Mouse (Mus musculus) cerebellum, adult 9-11 months (tissue): ENCODE measurements at regions not wholly inside any gene's neighbourhood (a gene's known extent, or its start where the extent isn't known, plus 50 kb on each side); places are given as distances from the start of the nearest gene placed in this dataset.

Experiments
- DNase-seq: peaks from one replicate; pipeline ENCODE4 v3.0.0; 2022

DNA sequence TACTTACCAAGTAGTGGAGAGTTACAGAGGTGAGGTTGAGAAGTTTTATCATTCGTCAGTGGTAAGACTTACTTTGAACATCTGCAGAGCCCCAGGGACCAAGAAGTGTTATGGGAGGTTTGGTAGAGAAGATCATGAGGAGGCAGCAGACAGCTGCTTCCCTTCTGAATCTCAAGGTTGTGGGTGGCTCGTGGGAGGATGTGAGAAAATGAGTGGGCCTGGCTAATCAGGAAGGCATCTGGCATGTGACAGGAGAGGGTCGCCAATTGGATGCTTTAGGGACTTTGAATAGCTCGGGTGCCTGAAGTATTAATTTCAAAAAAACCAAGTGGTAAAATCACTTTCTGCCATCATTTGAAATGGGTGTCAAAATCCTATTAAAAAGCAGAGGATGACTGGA, 258.9 kb downstream of the Sqor start:
- no peak for DNase-seq

- DNase-seq: no peak
Observed at GRCm38 (mm10) chr2:123024380-123024779, 259.3 kb downstream of the Sqor start.

- DNase-seq: no peak
Observed at GRCm38 (mm10) chr2:123024976-123025585, 260.0 kb downstream of the Sqor start.

DNA sequence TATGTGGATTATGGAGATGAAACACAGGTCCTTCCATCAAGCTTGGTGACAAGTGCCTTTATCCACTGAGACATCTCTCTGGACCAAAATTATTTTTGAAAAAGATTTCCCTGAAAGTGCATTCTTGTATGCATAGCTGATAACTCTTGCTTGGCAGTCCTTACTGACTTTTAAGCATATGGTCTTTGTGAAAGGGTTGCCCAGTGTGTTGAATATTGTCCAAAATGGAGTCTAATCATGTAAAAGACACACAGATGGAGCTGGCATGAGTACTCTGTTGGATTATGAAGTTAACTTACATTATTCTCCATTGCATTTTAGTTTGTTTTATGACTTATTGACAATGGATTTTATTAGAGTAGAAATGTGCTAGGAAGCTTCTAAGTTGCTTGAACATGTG, 282.3 kb downstream of the Sqor start:
- DNase-seq: no peak

DNA sequence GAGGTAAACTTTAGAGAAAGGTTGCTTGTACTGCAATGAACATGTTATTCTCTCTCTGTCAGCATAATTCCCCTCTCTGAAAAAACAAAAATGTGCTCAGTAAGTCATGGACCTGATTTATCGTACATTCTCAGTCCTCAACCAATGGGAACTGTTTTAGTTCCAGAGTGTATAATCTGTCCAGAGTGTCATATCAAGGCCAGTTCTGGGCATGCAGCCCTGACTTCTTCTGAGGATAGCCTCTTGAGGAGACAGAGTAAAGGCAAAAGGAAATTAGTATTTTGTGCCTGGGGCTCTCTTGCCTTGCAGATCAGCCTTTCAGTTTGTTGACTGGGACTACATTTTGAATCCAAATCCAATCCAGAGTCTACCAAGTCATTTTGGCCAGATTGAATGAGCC, 299.6 kb downstream of the Sqor start:
- DNase-seq: no peak

DNA sequence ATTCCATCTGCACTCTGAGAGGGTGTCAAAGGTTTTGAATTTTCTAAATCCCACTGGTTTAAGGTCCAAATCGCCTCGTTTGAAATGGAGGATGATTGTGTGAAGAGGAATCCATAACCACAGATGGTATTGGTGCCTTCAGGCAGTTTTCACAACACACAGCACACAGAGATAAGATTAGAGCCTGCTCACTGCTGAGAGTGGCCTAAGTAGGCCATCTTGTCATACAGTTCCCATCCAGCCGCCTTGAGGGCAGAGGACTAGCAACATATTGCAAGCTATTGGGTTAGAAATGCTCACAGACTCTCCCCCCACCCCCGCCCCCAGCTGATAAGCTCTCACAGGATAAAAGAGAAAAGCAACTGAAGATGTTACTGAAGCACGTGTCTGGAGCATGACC, 303.8 kb downstream of the Sqor start:
- DNase-seq: peak; percentile 34

DNA sequence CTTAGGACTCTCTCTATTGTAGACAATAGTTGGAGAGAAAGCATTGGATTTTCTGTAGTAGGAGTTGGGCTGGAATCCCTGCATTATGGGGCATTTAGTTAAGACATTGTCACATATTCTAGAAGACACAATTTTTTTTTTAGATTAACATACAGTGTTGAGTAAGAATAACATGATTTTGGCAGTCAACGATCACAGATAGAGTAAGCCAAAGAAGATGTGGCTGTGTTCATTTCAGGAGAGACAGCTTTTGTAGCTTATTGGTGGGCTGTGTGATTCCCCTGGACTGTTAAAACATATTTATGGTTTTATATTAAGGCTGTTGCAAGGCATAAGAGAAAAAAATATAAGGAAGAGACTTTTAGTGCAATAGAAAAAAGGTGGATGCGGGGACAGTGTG, 307.6 kb downstream of the Sqor start:
- DNase-seq: no peak

DNA sequence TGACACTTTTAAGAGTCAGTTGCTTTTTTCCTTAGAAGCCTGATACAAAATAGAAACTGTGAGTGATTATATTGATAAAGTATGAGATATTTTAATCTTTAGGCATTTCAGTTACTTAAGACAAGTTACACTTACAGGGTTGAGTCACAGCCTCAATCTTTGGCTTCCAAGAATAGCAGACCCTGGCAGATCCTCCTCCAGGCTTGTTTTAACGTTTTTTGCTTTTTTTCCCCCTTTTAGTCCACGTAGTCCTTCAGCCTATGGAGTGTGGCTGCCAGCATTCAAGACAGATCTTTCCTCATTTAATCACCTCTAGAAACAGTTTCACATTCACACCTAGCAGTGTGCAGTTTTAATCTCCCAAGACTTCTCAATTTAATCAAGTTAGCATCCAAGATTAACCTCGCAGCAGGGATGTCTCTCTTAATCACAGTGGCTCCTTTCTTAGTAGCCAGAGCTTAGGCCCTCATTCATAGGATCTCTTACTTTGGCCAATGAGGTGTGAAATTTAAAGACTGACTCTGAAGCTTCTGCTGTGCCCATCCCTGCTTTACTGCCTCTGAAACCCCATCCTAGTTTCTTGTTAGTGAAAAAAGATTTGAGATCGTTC, 308.5 kb downstream of the Sqor start:
- no peak for DNase-seq

DNA sequence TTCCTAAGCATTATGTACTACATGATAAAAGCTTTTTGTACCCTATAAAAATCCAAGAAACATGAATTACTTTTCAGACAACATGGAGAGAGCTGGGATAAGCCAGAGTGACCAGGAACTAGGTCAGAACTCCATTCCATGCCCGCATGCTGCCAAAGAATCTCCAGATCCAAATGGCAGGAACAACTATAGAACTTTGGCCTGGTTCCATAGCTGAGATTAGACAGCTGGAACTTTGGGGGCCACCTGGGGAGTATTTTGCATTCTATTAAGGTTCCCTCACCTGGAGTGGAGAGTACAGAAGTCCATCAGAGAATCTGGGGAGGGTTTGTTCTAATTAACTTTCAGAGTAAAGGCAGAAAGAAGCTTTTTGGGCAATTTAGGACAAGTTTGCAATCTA, 327.7 kb downstream of the Sqor start:
- peak; percentile 30 for DNase-seq

GRCm38 (mm10) chr2:123103530-123103929, 338.5 kb downstream of the Sqor start:
- no peak for DNase-seq

DNA sequence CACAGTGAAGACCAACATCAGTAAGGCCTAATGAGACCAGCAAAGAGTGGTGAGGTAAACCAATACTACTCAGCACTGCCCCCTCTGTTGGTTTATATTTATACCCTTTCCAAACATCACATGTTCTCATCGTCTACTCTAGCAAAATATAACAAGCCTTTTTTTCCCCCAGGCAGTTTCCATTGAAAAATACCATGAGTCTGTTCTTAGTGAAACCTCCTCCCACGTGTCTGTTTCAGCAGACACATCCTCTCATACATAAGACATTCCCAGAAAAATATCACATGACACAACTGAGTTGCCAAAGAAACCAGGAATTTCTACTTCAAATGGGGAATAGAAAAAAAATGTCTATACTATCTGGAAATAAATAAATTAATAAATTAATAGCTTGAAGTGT, 366.5 kb downstream of the Sqor start:
- no peak for DNase-seq

GRCm38 (mm10) chr2:123153170-123153569, 388.1 kb downstream of the Sqor start:
- no peak for DNase-seq

GRCm38 (mm10) chr2:123165384-123165783, 400.3 kb downstream of the Sqor start:
- DNase-seq: no peak

DNA sequence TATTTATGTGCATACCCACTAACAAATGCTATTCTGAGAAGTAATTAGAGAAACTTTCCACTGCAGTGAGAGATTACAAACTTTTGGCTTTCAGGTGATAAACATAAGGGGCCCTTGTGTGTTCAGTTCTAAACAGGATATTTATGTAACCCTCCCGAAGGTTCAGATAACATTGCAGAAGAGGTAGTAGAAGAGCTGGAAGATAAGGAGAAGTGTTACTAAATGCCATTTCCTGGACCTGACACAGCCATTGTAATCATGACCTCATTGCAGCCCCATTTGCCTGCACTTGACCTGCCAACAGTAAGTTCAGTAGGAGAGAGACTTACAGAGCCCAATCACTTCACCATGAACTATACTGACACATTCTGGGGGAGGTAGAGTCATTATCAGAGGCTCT, 405.6 kb downstream of the Sqor start:
- DNase-seq: no peak

GRCm38 (mm10) chr2:123182208-123182607, 417.2 kb downstream of the Sqor start:
- DNase-seq: no peak

DNA sequence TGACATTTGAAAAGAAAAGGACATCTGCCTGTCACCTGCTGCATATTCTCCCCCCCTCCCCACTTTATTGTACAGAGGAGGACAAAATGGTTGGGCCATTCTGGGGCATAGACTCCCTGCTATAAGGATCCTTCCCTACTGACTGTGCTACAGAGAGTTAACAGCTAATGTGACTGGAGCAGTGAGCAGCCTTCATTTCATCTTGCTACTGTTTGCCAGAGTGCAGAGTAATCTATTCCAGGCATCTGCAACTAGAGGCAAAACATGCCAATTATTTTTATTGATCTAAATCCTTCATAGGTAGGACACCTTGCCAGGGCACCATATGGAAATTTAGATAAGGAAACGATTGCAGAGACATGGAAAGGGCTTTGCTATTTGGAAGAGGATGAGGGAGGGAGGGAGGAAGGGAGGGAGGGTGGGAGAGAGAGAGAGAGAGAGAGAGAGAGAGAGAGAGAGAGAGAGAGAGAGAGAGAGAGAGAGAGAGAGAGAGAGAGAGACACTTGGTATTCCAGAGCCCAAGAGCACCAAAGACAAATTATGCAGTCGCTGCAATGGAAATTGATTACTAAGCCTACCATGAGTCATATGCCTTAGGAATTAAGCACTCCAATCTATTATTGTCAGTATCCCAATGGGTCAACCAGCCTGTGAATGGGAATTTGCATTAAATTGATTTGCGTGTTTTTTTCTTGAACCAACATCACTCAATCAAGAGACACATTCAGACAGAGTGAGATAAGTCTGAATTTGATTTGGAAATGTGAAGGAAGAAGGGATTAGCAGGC, 426.0 kb downstream of the Sqor start:
- DNase-seq: no peak

DNA sequence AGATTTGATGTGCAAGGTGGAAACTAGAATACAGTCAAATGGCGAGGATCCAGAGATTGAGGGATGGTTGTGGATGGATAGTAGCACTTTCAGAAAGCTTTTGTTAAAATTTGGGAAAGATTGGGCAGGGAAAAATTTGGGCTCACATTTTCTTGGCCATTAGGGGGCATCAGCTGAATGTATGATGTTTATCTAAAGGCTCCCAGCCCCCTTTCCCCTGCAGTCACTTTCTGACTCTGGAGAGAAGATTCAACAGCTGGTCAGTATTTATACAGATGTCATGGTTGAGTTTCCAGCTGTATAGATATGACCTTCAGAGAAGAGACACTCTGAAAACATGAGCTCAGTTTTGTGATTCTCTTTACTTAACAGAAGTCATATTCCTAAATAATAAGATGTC, 429.5 kb downstream of the Sqor start:
- DNase-seq: no peak
